Mouse (Mus musculus): ENCODE data around the gene Scarf1.

- TF ChIP-seq POLR2A (IDR thresholded peaks at IDR 0.05; ENCODE audit: borderline replicate concordance, low read depth, low read length): no peak
- TF ChIP-seq CTCF (IDR thresholded peaks at IDR 0.05; ENCODE audit: low read depth, low read length): no peak
These were observed 27.6 kb downstream of the Scarf1 start for GRCm38 (mm10) chr11:75540710-75541581.

All from bone marrow macrophage, adult 2 months (primary cell).